Mouse (Mus musculus) CD4-positive, CD25-positive, alpha-beta regulatory T cell, adult 4 months (primary cell): ENCODE measurements around the gene Ddx41. TPM values are rescaled to one million over a fixed set of nuclear protein-coding genes. Genes with fewer than 3 reads are reported as not detected.
"Not testable (repeated sequence)": the region's sequence is repeated elsewhere in the genome, so short reads cannot be mapped to it uniquely, and the experiment has no call there.

Experiments
- ATAC-seq: one replicate; pipeline ENCODE4 v1.8.0; 2017
- polyA plus RNA-seq, 2 experiments: library from polyadenylated mRNA; unstranded; fragments of 100-300 nt; shearing (Covaris generic); gene quantifications; one replicate each; pipeline ENCODE4 v1.2.1; 2017

Gene Ddx41
- polyA plus RNA-seq, result 10 to 100 TPM; 55.8 to 74.2 TPM

- ATAC-seq, result peak; percentile 94
These were observed at the start of gene Ddx41 for GRCm38 (mm10) chr13:55536194-55537175. Ddx41 (minus strand) TSS chr13:55536658.

- no peak for ATAC-seq
These were observed 41.6 kb upstream of the Ddx41 start for GRCm38 (mm10) chr13:55578086-55578485.

- ATAC-seq, result not testable (repeated sequence)
These were observed 40.4 kb upstream of the Ddx41 start for GRCm38 (mm10) chr13:55576872-55577271.

GRCm38 (mm10) chr13:55575932-55576331 is 39.5 kb upstream of the Ddx41 start:
- no peak for ATAC-seq

GRCm38 (mm10) chr13:55574321-55574720 is 37.9 kb upstream of the Ddx41 start:
- no peak for ATAC-seq

GRCm38 (mm10) chr13:55573432-55573831 is 37.0 kb upstream of the Ddx41 start, which contains the start of gene Tmed9:
Tmed9 (plus strand) TSS chr13:55573732.
- ATAC-seq, result no peak

GRCm38 (mm10) chr13:55571977-55572376 is 35.5 kb upstream of the Ddx41 start:
- ATAC-seq, result no peak

GRCm38 (mm10) chr13:55571027-55571751 is 34.7 kb upstream of the Ddx41 start, which contains the start of gene Fam193b:
Fam193b (minus strand) TSS chr13:55571120.
- peak; percentile 93 for ATAC-seq

- ATAC-seq, result peak; percentile 15
These were observed 34.0 kb upstream of the Ddx41 start for GRCm38 (mm10) chr13:55570286-55570973.

- ATAC-seq, result no peak
These were observed 33.3 kb upstream of the Ddx41 start for GRCm38 (mm10) chr13:55569726-55570285.

GRCm38 (mm10) chr13:55568524-55568923 is 32.1 kb upstream of the Ddx41 start:
- not testable (repeated sequence) for ATAC-seq

- no peak for ATAC-seq
These were observed 31.5 kb upstream of the Ddx41 start for GRCm38 (mm10) chr13:55567949-55568348.

- ATAC-seq, result no peak
These were observed 30.5 kb upstream of the Ddx41 start for GRCm38 (mm10) chr13:55567001-55567400.

- no peak for ATAC-seq
These were observed 26.9 kb upstream of the Ddx41 start for GRCm38 (mm10) chr13:55563266-55563879.

- no peak for ATAC-seq
These were observed 21.0 kb upstream of the Ddx41 start for GRCm38 (mm10) chr13:55557499-55557898.

GRCm38 (mm10) chr13:55555921-55556320 is 19.5 kb upstream of the Ddx41 start:
- no peak for ATAC-seq

- ATAC-seq, result no peak
These were observed 12.6 kb upstream of the Ddx41 start for GRCm38 (mm10) chr13:55549061-55549460.

- no peak for ATAC-seq
These were observed 12.0 kb upstream of the Ddx41 start for GRCm38 (mm10) chr13:55548426-55548825.

- ATAC-seq, result no peak
These were observed 11.5 kb upstream of the Ddx41 start for GRCm38 (mm10) chr13:55547916-55548315.

GRCm38 (mm10) chr13:55544792-55545191 is 8.3 kb upstream of the Ddx41 start:
- ATAC-seq, result no peak

- ATAC-seq, result no peak
These were observed 7.0 kb upstream of the Ddx41 start for GRCm38 (mm10) chr13:55543447-55543846.

- no peak for ATAC-seq
These were observed 6.4 kb upstream of the Ddx41 start for GRCm38 (mm10) chr13:55542891-55543290.
